Mouse (Mus musculus): ENCODE measurements around the gene Gprc5b.

GRCm38 (mm10) chr7:118990282-118990681 lies 4.7 kb downstream of the Gprc5b start:
- TF ChIP-seq POLR2A (IDR thresholded peaks at IDR 0.05; ENCODE audit: control insufficient read depth, low read depth, low read length), result no peak
- TF ChIP-seq CTCF (IDR thresholded peaks at IDR 0.05; ENCODE audit: control insufficient read depth, insufficient read depth, insufficient replicate concordance, low read depth, low read length), result no peak
